Mouse (Mus musculus): ENCODE results near the gene Rhbdl3. TPM values are rescaled to one million over a fixed set of nuclear protein-coding genes. Genes with fewer than 3 reads are reported as not detected.
"Not testable (repeated sequence)": the region's sequence is repeated elsewhere in the genome, so short reads cannot be mapped to it uniquely, and the experiment has no call there.

The Rhbdl3 gene
- polyA plus RNA-seq, 1 experiment from 2014 or later: 13.4 TPM

- no peak overlapping the region for H3K4me3 ChIP-seq (ENCODE audit: low read depth, low read length)
- no peak for ATAC-seq (ENCODE audit: low FRiP score)
- H3K27me3 ChIP-seq (ENCODE audit: control insufficient read depth, insufficient read depth, low read length): no peaks in the 10 kb centered on the region
- H3K4me1 ChIP-seq (replicated peaks; ENCODE audit: control insufficient read depth, insufficient read depth, low read length): no peaks in the 10 kb centered on the region
- no peak overlapping the region for H3K4me2 ChIP-seq (replicated peaks; ENCODE audit: low read depth, low read length)
- peak; percentile 30 for DNase-seq (ENCODE audit: low spot score)
- no peaks in the 10 kb centered on the region for H3K36me3 ChIP-seq (ENCODE audit: control insufficient read depth, insufficient read depth, low read length)
- H3K9ac ChIP-seq (ENCODE audit: low read depth, low read length): no peak overlapping the region
- 38% methylated on average over 4 of the region's 4 CpGs for WGBS
- H3K9me3 ChIP-seq (ENCODE audit: control insufficient read depth, low read length): no peaks in the 10 kb centered on the region
- no peak overlapping the region for H3K27ac ChIP-seq (ENCODE audit: low read depth, low read length)
Measured at GRCm38 (mm10) chr11:80354832-80355231, 54.1 kb downstream of the Rhbdl3 start.

- no peaks in the 10 kb centered on the region for H3K9me3 ChIP-seq (ENCODE audit: control insufficient read depth, low read length)
- ATAC-seq (ENCODE audit: low FRiP score) (no peak), DNase-seq (ENCODE audit: low spot score) (no peak)
- H3K4me1 ChIP-seq (replicated peaks; ENCODE audit: control insufficient read depth, insufficient read depth, low read length): no peaks in the 10 kb centered on the region
- no peak overlapping the region for H3K4me2 ChIP-seq (replicated peaks; ENCODE audit: low read depth, low read length)
- H3K9ac ChIP-seq (ENCODE audit: low read depth, low read length): no peak overlapping the region
- H3K4me3 ChIP-seq (ENCODE audit: low read depth, low read length): no peak overlapping the region
- no peak overlapping the region for H3K27ac ChIP-seq (ENCODE audit: low read depth, low read length)
- H3K36me3 ChIP-seq (ENCODE audit: control insufficient read depth, insufficient read depth, low read length): no peaks in the 10 kb centered on the region
- H3K27me3 ChIP-seq (ENCODE audit: control insufficient read depth, insufficient read depth, low read length): no peaks in the 10 kb centered on the region
- 89% methylated on average over 1 of the region's 1 CpGs for WGBS
Measured at GRCm38 (mm10) chr11:80368949-80369348, 68.2 kb downstream of the Rhbdl3 start.

GRCm38 (mm10) chr11:80376651-80377050 is 75.9 kb downstream of the Rhbdl3 start:
- ATAC-seq (ENCODE audit: low FRiP score) (no peak), DNase-seq (ENCODE audit: low spot score) (no peak)
- Histone ChIP-seq H3K4me3 (ENCODE audit: low read depth, low read length) (no peak overlapping the region), H3K9ac (ENCODE audit: low read depth, low read length) (no peak overlapping the region), H3K27ac (ENCODE audit: low read depth, low read length) (no peak overlapping the region), H3K4me1 (replicated peaks; ENCODE audit: control insufficient read depth, insufficient read depth, low read length) (no peaks in the 10 kb centered on the region), H3K4me2 (replicated peaks; ENCODE audit: low read depth, low read length) (no peak overlapping the region), H3K27me3 (ENCODE audit: control insufficient read depth, insufficient read depth, low read length) (no peaks in the 10 kb centered on the region), H3K9me3 (ENCODE audit: control insufficient read depth, low read length) (no peaks in the 10 kb centered on the region), H3K36me3 (ENCODE audit: control insufficient read depth, insufficient read depth, low read length) (no peaks in the 10 kb centered on the region; the same call in 1 of the 2 replicates)
- WGBS: 77% methylated on average over 4 of the region's 4 CpGs

GRCm38 (mm10) chr11:80377712-80378451 is 77.2 kb downstream of the Rhbdl3 start, which contains the start of gene 5730455P16Rik:
Gene 5730455P16Rik (minus strand): TSS chr11:80378034.
- Histone ChIP-seq H3K4me2 (replicated peaks; ENCODE audit: low read depth, low read length) (peak within 1 kb of the TSS; percentile 63), H3K9me3 (ENCODE audit: control insufficient read depth, low read length) (no peaks in the 10 kb centered on the region), H3K27ac (ENCODE audit: low read depth, low read length) (peak within 1 kb of the TSS; percentile 83), H3K4me1 (replicated peaks; ENCODE audit: control insufficient read depth, insufficient read depth, low read length) (no peaks in the 10 kb centered on the region), H3K36me3 (ENCODE audit: control insufficient read depth, insufficient read depth, low read length) (no peaks in the 10 kb centered on the region; the same call in 1 of the 2 replicates), H3K27me3 (ENCODE audit: control insufficient read depth, insufficient read depth, low read length) (no peaks in the 10 kb centered on the region), H3K4me3 (ENCODE audit: low read depth, low read length) (peak within 1 kb of the TSS; percentile 85), H3K9ac (ENCODE audit: low read depth, low read length) (peak within 1 kb of the TSS; percentile 96)
- ATAC-seq (ENCODE audit: low FRiP score) (peak; percentile 79), DNase-seq (ENCODE audit: low spot score) (peak; percentile 88)
- 3% methylated on average over 43 of the region's 43 CpGs for WGBS

GRCm38 (mm10) chr11:80378452-80379068 is 77.8 kb downstream of the Rhbdl3 start:
- H3K4me1 ChIP-seq (replicated peaks; ENCODE audit: control insufficient read depth, insufficient read depth, low read length); H3K9ac ChIP-seq (ENCODE audit: low read depth, low read length); DNase-seq (ENCODE audit: low spot score); ATAC-seq (ENCODE audit: low FRiP score); H3K36me3 ChIP-seq (ENCODE audit: control insufficient read depth, insufficient read depth, low read length); H3K27me3 ChIP-seq (ENCODE audit: control insufficient read depth, insufficient read depth, low read length); H3K27ac ChIP-seq (ENCODE audit: low read depth, low read length); H3K9me3 ChIP-seq (ENCODE audit: control insufficient read depth, low read length): not testable (repeated sequence)
- Histone ChIP-seq H3K4me3 (ENCODE audit: low read depth, low read length) (peak overlapping the region; percentile 85), H3K4me2 (replicated peaks; ENCODE audit: low read depth, low read length) (peak overlapping the region; percentile 63)
- 59% methylated on average over 2 of the region's 2 CpGs for WGBS

GRCm38 (mm10) chr11:80379184-80379583 is 78.5 kb downstream of the Rhbdl3 start:
- ATAC-seq (ENCODE audit: low FRiP score); DNase-seq (ENCODE audit: low spot score): not testable (repeated sequence)
- WGBS: 96% methylated on average over 7 of the region's 7 CpGs

GRCm38 (mm10) chr11:80382626-80383018 is 81.9 kb downstream of the Rhbdl3 start:
- Histone ChIP-seq H3K36me3 (ENCODE audit: control insufficient read depth, insufficient read depth, low read length) (peaks cover under 1% of the 10 kb centered on the region; the same call in 1 of the 2 replicates), H3K9ac (ENCODE audit: low read depth, low read length) (peak overlapping the region; percentile 69), H3K4me2 (replicated peaks; ENCODE audit: low read depth, low read length) (peak overlapping the region; percentile 63), H3K4me3 (ENCODE audit: low read depth, low read length) (peak overlapping the region; percentile 95), H3K9me3 (ENCODE audit: control insufficient read depth, low read length) (no peaks in the 10 kb centered on the region), H3K27ac (ENCODE audit: low read depth, low read length) (peak overlapping the region; percentile 56; the same call in 1 of the 2 replicates), H3K4me1 (replicated peaks; ENCODE audit: control insufficient read depth, insufficient read depth, low read length) (peaks cover 2% of the 10 kb centered on the region; the same call in 1 of the 2 replicates), H3K27me3 (ENCODE audit: control insufficient read depth, insufficient read depth, low read length) (no peaks in the 10 kb centered on the region)
- 9% methylated on average over 12 of the region's 12 CpGs for WGBS
- ATAC-seq (ENCODE audit: low FRiP score) (peak; percentile 12; the same call in 1 of the 2 replicates), DNase-seq (ENCODE audit: low spot score) (peak; percentile 61)

More at GRCm38 (mm10) chr11:80379184-80379583, 78.5 kb downstream of the Rhbdl3 start:
- not testable (repeated sequence) for H3K4me1 ChIP-seq (replicated peaks; ENCODE audit: control insufficient read depth, insufficient read depth, low read length); H3K9ac ChIP-seq (ENCODE audit: low read depth, low read length); H3K4me3 ChIP-seq (ENCODE audit: low read depth, low read length); H3K27me3 ChIP-seq (ENCODE audit: control insufficient read depth, insufficient read depth, low read length); H3K27ac ChIP-seq (ENCODE audit: low read depth, low read length); H3K9me3 ChIP-seq (ENCODE audit: control insufficient read depth, low read length); H3K36me3 ChIP-seq (ENCODE audit: control insufficient read depth, insufficient read depth, low read length); H3K4me2 ChIP-seq (replicated peaks; ENCODE audit: low read depth, low read length)

- peak; percentile 99 for DNase-seq (ENCODE audit: low spot score)
- Histone ChIP-seq H3K4me2 (replicated peaks; ENCODE audit: low read depth, low read length) (peak within 1 kb of the TSS; percentile 75), H3K9me3 (ENCODE audit: control insufficient read depth, low read length) (no peaks in the 10 kb centered on the region), H3K4me1 (replicated peaks; ENCODE audit: control insufficient read depth, insufficient read depth, low read length) (peaks cover 2% of the 10 kb centered on the region; the same call in 1 of the 2 replicates), H3K36me3 (ENCODE audit: control insufficient read depth, insufficient read depth, low read length) (peaks cover 4% of the 10 kb centered on the region; the same call in 1 of the 2 replicates), H3K27me3 (ENCODE audit: control insufficient read depth, insufficient read depth, low read length) (no peaks in the 10 kb centered on the region), H3K27ac (ENCODE audit: low read depth, low read length) (peak within 1 kb of the TSS; percentile 82), H3K4me3 (ENCODE audit: low read depth, low read length) (peak within 1 kb of the TSS; percentile 95), H3K9ac (ENCODE audit: low read depth, low read length) (peak within 1 kb of the TSS; percentile 99)
- ATAC-seq (ENCODE audit: low FRiP score): peak; percentile 96
- under 1% methylated on average over 33 of the region's 33 CpGs for WGBS
Measured at GRCm38 (mm10) chr11:80383019-80383625, 82.4 kb downstream of the Rhbdl3 start, which contains the start of gene Zfp207. Gene Zfp207 (plus strand): TSS chr11:80383279.

Data from hindbrain, embryonic 11.5 days (tissue).